Mouse (Mus musculus) limb, embryonic 14.5 days (tissue): ENCODE measurements around the gene Ciart. TPM values are rescaled to one million over a fixed set of nuclear protein-coding genes. Genes with fewer than 3 reads are reported as not detected.

Experiments
- ATAC-seq: fragments of 200-750 bp; cut with Nextera tagmentation; 2 replicates; pipeline ENCODE4 v1.8.0; 2017; ENCODE audit warnings: low read depth, moderate number of reproducible peaks, moderate TSS enrichment; ENCODE audit not compliant: low FRiP score
- DNase-seq: peaks from one replicate; pipeline ENCODE4 v3.0.0-alpha.2; 2015; ENCODE audit warnings: low spot score
- H3K27ac ChIP-seq: fragments of 300-500 bp; sonication (generic); replicated peaks from 2 replicates; pipeline ENCODE4 v1.5.1; 2014; ENCODE audit warnings: low read depth, mild to moderate bottlenecking, low read length, moderate library complexity, mixed read lengths
- H3K27me3 ChIP-seq: fragments of 300-500 bp; sonication (generic); 2 replicates; pipeline ENCODE4 v1.6.1; 2014; ENCODE audit warnings: low read length, mixed read lengths; ENCODE audit not compliant: control insufficient read depth, insufficient read depth
- H3K36me3 ChIP-seq: fragments of 300-500 bp; sonication (generic); 2 replicates; pipeline ENCODE4 v1.6.1; 2014; ENCODE audit warnings: mild to moderate bottlenecking, low read length, moderate library complexity, mixed read lengths; ENCODE audit not compliant: control insufficient read depth, insufficient read depth
- H3K4me1 ChIP-seq: fragments of 300-500 bp; sonication (generic); 2 replicates; pipeline ENCODE4 v1.6.1; 2014; ENCODE audit warnings: antibody characterized with exemption, low read length, mixed read lengths; ENCODE audit not compliant: control insufficient read depth, insufficient read depth
- H3K4me2 ChIP-seq: fragments of 300-500 bp; sonication (generic); replicated peaks from 2 replicates; pipeline ENCODE4 v1.6.1; 2014; ENCODE audit warnings: low read depth, mild to moderate bottlenecking, low read length, moderate library complexity; ENCODE audit not compliant: severe bottlenecking
- H3K4me3 ChIP-seq: fragments of 300-500 bp; sonication (generic); replicated peaks from 2 replicates; pipeline ENCODE4 v1.5.1; 2014; ENCODE audit warnings: low read length
- H3K9ac ChIP-seq: fragments of 300-500 bp; sonication (generic); 2 replicates; pipeline ENCODE4 v1.6.1; 2014; ENCODE audit warnings: mild to moderate bottlenecking, low read depth, low read length, moderate library complexity; ENCODE audit not compliant: severe bottlenecking
- H3K9me3 ChIP-seq: fragments of 300-500 bp; sonication (generic); 2 replicates; pipeline ENCODE4 v1.6.1; 2016; ENCODE audit warnings: low read length; ENCODE audit not compliant: control insufficient read depth
- POLR2A ChIP-seq: fragments of 200-500 bp; IDR thresholded peaks from 2 replicates; pipeline ENCODE4 v1.8.0; 2012; ENCODE audit warnings: inconsistent platforms, mild to moderate bottlenecking, moderate library complexity, borderline replicate concordance; ENCODE audit not compliant: insufficient read depth, insufficient read length; ENCODE audit errors: extremely low read depth
- WGBS: fragments of 180-500 bp; shearing (Covaris S2); extraction: QIAGEN DNeasy Blood & Tissue Kit; methylation state at CpG from one replicate; pipeline ENCODE4 v1.1.7; 2014; 5-methylcytosine and 5-hydroxymethylcytosine counted together
- polyA plus RNA-seq, 2 experiments: library from polyadenylated mRNA; depleted of rRNA in 1 of 2; stranded (reverse) in 1 of 2; unstranded in 1 of 2; fragments of >200 nt; fragmentation: Nextera tagmentation in 1 of 2; extraction: Ambion mirVana in 1 of 2; gene quantifications; 2 replicates each; pipeline versions ENCODE4 v1.2.1 to v1.2.3; 2012 to 2014

Ciart gene
- polyA plus RNA-seq, 2 experiments = 4.4 to 8.4 TPM

- Histone ChIP-seq H3K27me3 (no peaks in the 10 kb centered on the region), H3K9me3 (no peaks in the 10 kb centered on the region), H3K36me3 (peaks cover 12% of the 10 kb centered on the region), H3K4me1 (peaks cover 10% of the 10 kb centered on the region; the same call in 1 of the 2 replicates), H3K27ac (peak overlapping the region; percentile 77), H3K9ac (peak overlapping the region; percentile 53), H3K4me3 (peak overlapping the region; percentile 67), H3K4me2 (peak overlapping the region; percentile 62)
- DNase-seq (no peak), ATAC-seq (no peak)
- 13% methylated on average over 7 of the region's 7 CpGs for WGBS
- no peak for TF ChIP-seq POLR2A
These were observed 11.1 kb upstream of the Ciart start for GRCm38 (mm10) chr3:95893126-95893525.

GRCm38 (mm10) chr3:95892066-95893052 is 10.3 kb upstream of the Ciart start:
- 0 out of 2 replicates have a peak, but pooled peaks cover 5% of the 10 kb centered on the region for H3K36me3 ChIP-seq
- peak overlapping the region; percentile 18; the same call in 1 of the 2 replicates for H3K9ac ChIP-seq
- H3K4me2 ChIP-seq = peak overlapping the region; percentile 42
- H3K4me1 ChIP-seq = peaks cover 10% of the 10 kb centered on the region; the same call in 1 of the 2 replicates
- no peak for TF ChIP-seq POLR2A
- H3K27me3 ChIP-seq = no peaks in the 10 kb centered on the region
- no peaks in the 10 kb centered on the region for H3K9me3 ChIP-seq
- no peak; the same call in 1 of the 2 replicates for ATAC-seq
- no peak for DNase-seq
- peak overlapping the region; percentile 17 for H3K4me3 ChIP-seq
- peak overlapping the region; percentile 77 for H3K27ac ChIP-seq
- WGBS = 35% methylated on average over 11 of the region's 11 CpGs

GRCm38 (mm10) chr3:95891211-95892065 is 9.4 kb upstream of the Ciart start, which contains the start of gene BC028528:
Gene BC028528 (minus strand): TSS chr3:95892005.
- peak within 1 kb of the TSS; percentile 42 for H3K4me2 ChIP-seq
- no peaks in the 10 kb centered on the region for H3K9me3 ChIP-seq
- H3K9ac ChIP-seq = peak within 1 kb of the TSS; percentile 21; the same call in 1 of the 2 replicates
- peak within 1 kb of the TSS; percentile 17 for H3K4me3 ChIP-seq
- no peaks in the 10 kb centered on the region for H3K27me3 ChIP-seq
- 0 out of 2 replicates have a peak, but pooled peaks cover 4% of the 10 kb centered on the region for H3K36me3 ChIP-seq
- no peak for ATAC-seq
- TF ChIP-seq POLR2A = no peak
- WGBS = 26% methylated on average over 12 of the region's 12 CpGs
- peak; percentile 77 for DNase-seq
- peak within 1 kb of the TSS; percentile 61 for H3K27ac ChIP-seq
- peaks cover 10% of the 10 kb centered on the region; the same call in 1 of the 2 replicates for H3K4me1 ChIP-seq

DNA sequence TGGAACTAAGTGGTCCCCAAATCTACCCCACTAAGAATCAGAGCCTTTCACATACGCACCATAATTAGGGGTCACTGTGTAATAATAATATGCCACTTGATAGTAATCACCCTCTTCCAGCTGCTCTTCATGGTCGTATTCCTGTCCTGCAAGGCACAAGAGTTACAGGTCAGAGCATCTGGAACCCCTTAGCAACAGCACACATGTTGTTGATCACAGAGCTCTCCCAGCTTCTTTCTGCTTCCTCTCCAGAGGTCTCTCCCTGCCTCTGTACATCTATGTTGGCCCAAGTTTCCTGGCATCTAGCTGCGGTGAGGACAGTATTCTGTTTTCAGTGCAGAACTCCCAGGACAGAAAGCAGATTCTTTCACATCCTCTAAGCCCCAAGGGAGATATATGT is 7.6 kb upstream of the Ciart start:
- peak; percentile 42 for DNase-seq
- H3K4me2 ChIP-seq = no peak overlapping the region
- no peaks in the 10 kb centered on the region for H3K27me3 ChIP-seq
- 21% methylated on average over 3 of the region's 3 CpGs for WGBS
- H3K27ac ChIP-seq = no peak overlapping the region
- no peak overlapping the region for H3K4me3 ChIP-seq
- H3K36me3 ChIP-seq = no peaks in the 10 kb centered on the region
- no peaks in the 10 kb centered on the region for H3K9me3 ChIP-seq
- peaks cover 10% of the 10 kb centered on the region; the same call in 1 of the 2 replicates for H3K4me1 ChIP-seq
- no peak for TF ChIP-seq POLR2A
- no peak for ATAC-seq
- H3K9ac ChIP-seq = no peak overlapping the region

GRCm38 (mm10) chr3:95887596-95887995 is 5.5 kb upstream of the Ciart start:
- no peak overlapping the region for H3K4me3 ChIP-seq
- DNase-seq = no peak
- peaks cover 8% of the 10 kb centered on the region; the same call in 1 of the 2 replicates for H3K4me1 ChIP-seq
- no peak for TF ChIP-seq POLR2A
- no peak overlapping the region for H3K27ac ChIP-seq
- no peak overlapping the region for H3K4me2 ChIP-seq
- WGBS = 82% methylated on average over 4 of the region's 4 CpGs
- ATAC-seq = no peak
- H3K27me3 ChIP-seq = no peaks in the 10 kb centered on the region
- H3K9ac ChIP-seq = no peak overlapping the region
- no peaks in the 10 kb centered on the region for H3K36me3 ChIP-seq
- H3K9me3 ChIP-seq = no peaks in the 10 kb centered on the region
